Mouse (Mus musculus) adrenal gland, adult (tissue): Measurements from ENCODE around the gene Nlrp1b.

Source experiments
- DNase-seq, 2 experiments: peaks; one replicate each; pipeline ENCODE4 v3.0.0; 2022 to 2023; ENCODE audit warnings: low spot score in 1 of 2; ENCODE audit not compliant: inconsistent age in 2 of 2

Nlrp1b gene

GRCm38 (mm10) chr11:71230684-71231480 lies at the start of gene Nlrp1b:
TSS of gene Nlrp1b (minus strand) at chr11:71230733.
- DNase-seq, result peak in 1 of 2 experiments; percentile 25

- peak; percentile 16 to 78 for DNase-seq
Observed at GRCm38 (mm10) chr11:71261036-71261435, 30.5 kb upstream of the Nlrp1b start.

- peak in 1 of 2 experiments; percentile 7 for DNase-seq
Observed at GRCm38 (mm10) chr11:71251333-71251732, 20.8 kb upstream of the Nlrp1b start.

GRCm38 (mm10) chr11:71224614-71225013 lies 5.9 kb downstream of the Nlrp1b start:
- DNase-seq, result peak; percentile 29 to 78

- no peak for DNase-seq
Observed at GRCm38 (mm10) chr11:71202703-71203102, 27.8 kb downstream of the Nlrp1b start.

- no peak for DNase-seq
Observed at GRCm38 (mm10) chr11:71199349-71199748, 31.2 kb downstream of the Nlrp1b start.

- no peak for DNase-seq
Observed at GRCm38 (mm10) chr11:71169633-71170032, 60.9 kb downstream of the Nlrp1b start.

GRCm38 (mm10) chr11:71164139-71164538 lies 66.4 kb downstream of the Nlrp1b start:
- no peak for DNase-seq

GRCm38 (mm10) chr11:71159439-71160136 lies 70.9 kb downstream of the Nlrp1b start:
- no peak for DNase-seq

- DNase-seq, result peak in 1 of 2 experiments; percentile 36
Observed at GRCm38 (mm10) chr11:71155272-71155671, 75.3 kb downstream of the Nlrp1b start.

GRCm38 (mm10) chr11:71144661-71145060 lies 85.9 kb downstream of the Nlrp1b start, which contains the start of gene Nlrp1a:
TSS of gene Nlrp1a (minus strand) at chr11:71144704.
- peak in 1 of 2 experiments; percentile 31 for DNase-seq

GRCm38 (mm10) chr11:71142031-71142430 lies 88.5 kb downstream of the Nlrp1b start:
- DNase-seq, result peak in 1 of 2 experiments; percentile 32

- DNase-seq, result no peak
Observed at GRCm38 (mm10) chr11:71107128-71107527, 123.4 kb downstream of the Nlrp1b start.

- DNase-seq, result no peak
Observed at GRCm38 (mm10) chr11:71106261-71107021, 124.1 kb downstream of the Nlrp1b start.

- no peak for DNase-seq
Observed at GRCm38 (mm10) chr11:71103931-71104330, 126.6 kb downstream of the Nlrp1b start.
